Mouse (Mus musculus) embryonic facial prominence, embryonic 11.5 days (tissue): ENCODE measurements around the gene Parvb. TPM values are rescaled to one million over a fixed set of nuclear protein-coding genes. Genes with fewer than 3 reads are reported as not detected.

Source experiments
- ATAC-seq: fragments of 200-750 bp; cut with Nextera tagmentation; replicated peaks from 2 replicates; pipeline ENCODE4 v1.8.0; 2017; ENCODE audit warnings: low read depth; ENCODE audit not compliant: insufficient number of reproducible peaks, low FRiP score, low TSS enrichment
- DNase-seq: peaks from one replicate; pipeline ENCODE4 v3.0.0-alpha.2; 2015; ENCODE audit warnings: low spot score
- H3K27ac ChIP-seq: fragments of 300-500 bp; sonication (generic); replicated peaks from 2 replicates; pipeline ENCODE4 v1.5.1; 2014; ENCODE audit warnings: mild to moderate bottlenecking, low read depth, low read length, control low read depth
- H3K27me3 ChIP-seq: fragments of 300-500 bp; sonication (generic); 2 replicates; pipeline ENCODE4 v1.6.1; 2014; ENCODE audit warnings: mild to moderate bottlenecking, low read length, moderate library complexity, mixed read lengths; ENCODE audit not compliant: control insufficient read depth, insufficient read depth
- H3K36me3 ChIP-seq: fragments of 300-500 bp; sonication (generic); replicated peaks from 2 replicates; pipeline ENCODE4 v1.6.1; 2014; ENCODE audit warnings: low read depth, mild to moderate bottlenecking, low read length, moderate library complexity, mixed read lengths; ENCODE audit not compliant: control insufficient read depth, insufficient read depth
- H3K4me1 ChIP-seq: fragments of 300-500 bp; sonication (generic); 2 replicates; pipeline ENCODE4 v1.6.1; 2014; ENCODE audit warnings: low read length, mixed read lengths; ENCODE audit not compliant: control insufficient read depth, insufficient read depth
- H3K4me2 ChIP-seq: fragments of 300-500 bp; sonication (generic); 2 replicates; pipeline ENCODE4 v1.6.1; 2014; ENCODE audit warnings: low read depth, mild to moderate bottlenecking, control low read depth, low read length, moderate library complexity
- H3K4me3 ChIP-seq: fragments of 300-500 bp; sonication (generic); 2 replicates; pipeline ENCODE4 v1.5.1; 2014; ENCODE audit warnings: low read depth, low read length, control low read depth
- H3K9ac ChIP-seq: fragments of 300-500 bp; sonication (generic); replicated peaks from 2 replicates; pipeline ENCODE4 v1.6.1; 2014; ENCODE audit warnings: mild to moderate bottlenecking, control low read depth, low read length
- H3K9me3 ChIP-seq: fragments of 300-500 bp; sonication (generic); replicated peaks from 2 replicates; pipeline ENCODE4 v1.6.1; 2016; ENCODE audit warnings: mild to moderate bottlenecking, low read length, inconsistent platforms, mixed read lengths; ENCODE audit not compliant: control insufficient read depth
- WGBS: fragments of 180-500 bp; shearing (Covaris S2); extraction: QIAGEN DNeasy Blood & Tissue Kit; methylation state at CpG from one replicate; pipeline ENCODE4 v1.1.7; 2014; 5-methylcytosine and 5-hydroxymethylcytosine counted together
- polyA plus RNA-seq: library from polyadenylated mRNA; unstranded; fragments of >200 nt; fragmentation: Nextera tagmentation; extraction: Ambion mirVana; gene quantifications from 2 replicates; pipeline ENCODE4 v1.2.1, GENCODE M21; 2014

Gene Parvb
- polyA plus RNA-seq, 1 experiment from 2014 or later, result 6.0 TPM

DNA sequence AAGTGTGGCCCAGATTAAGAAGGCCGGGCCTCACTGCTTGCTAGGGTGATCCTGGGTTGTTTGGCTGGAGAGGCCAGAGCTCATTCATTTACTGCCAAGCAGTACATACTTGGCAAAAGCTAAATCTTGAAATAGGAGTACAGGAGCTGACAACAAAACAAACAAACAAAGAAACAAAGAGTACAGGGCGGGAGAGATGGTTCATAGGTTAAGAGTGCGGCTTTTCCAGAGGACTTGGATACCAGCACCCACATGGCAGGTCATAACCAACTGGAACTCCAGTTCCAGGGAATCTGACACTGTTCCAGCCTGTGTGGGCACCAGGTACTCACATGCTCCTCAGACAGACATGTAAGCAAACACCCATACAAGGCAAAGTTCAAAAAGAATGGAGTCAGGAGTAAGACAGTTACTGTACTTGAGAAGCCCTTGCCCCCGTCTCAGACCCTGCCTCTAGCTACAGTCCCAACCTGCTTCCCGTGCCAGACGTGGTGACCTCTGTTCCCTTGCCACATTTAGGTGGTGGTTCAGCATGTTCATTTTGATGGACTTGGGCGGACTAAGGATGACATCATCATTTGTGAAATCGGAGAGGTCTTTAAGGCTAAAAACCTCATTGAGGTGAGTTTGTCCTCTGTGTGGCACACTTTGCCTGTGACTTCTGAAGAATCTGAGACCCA is 35.2 kb upstream of the Parvb start:
- no peak for ATAC-seq
- H3K27me3 ChIP-seq, result no peaks in the 10 kb centered on the region
- no peaks in the 10 kb centered on the region for H3K9me3 ChIP-seq
- H3K27ac ChIP-seq, result no peak overlapping the region
- WGBS, result 81% methylated on average over 8 of the region's 8 CpGs
- H3K4me3 ChIP-seq, result no peak overlapping the region
- 0 out of 2 replicates have a peak, but pooled peaks cover 2% of the 10 kb centered on the region for H3K4me1 ChIP-seq
- no peak overlapping the region for H3K9ac ChIP-seq
- H3K36me3 ChIP-seq, result peaks cover 3% of the 10 kb centered on the region; the same call in 1 of the 2 replicates
- H3K4me2 ChIP-seq, result no peak overlapping the region
- DNase-seq, result no peak

DNA sequence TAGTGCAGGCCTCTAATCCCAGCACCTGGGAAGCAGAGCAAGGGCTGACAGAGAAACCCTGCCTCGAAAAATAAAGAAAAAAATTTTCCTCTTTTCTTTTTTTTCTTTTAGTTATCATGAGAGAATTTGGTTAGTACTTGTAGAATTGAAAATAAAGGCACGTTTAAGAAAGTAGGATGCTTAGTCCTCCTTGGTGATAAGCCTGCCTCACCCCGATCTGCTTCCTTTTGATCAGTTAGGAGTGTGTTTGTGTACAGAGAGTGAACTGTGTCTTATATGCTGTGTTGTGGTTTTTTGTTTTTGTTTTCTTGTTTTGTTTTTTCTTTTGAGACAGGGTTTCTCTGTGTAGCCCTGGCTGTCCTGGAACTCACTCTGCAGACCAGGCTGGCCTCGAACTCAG is 24.5 kb upstream of the Parvb start:
- ATAC-seq (no peak), DNase-seq (no peak)
- no peak overlapping the region for H3K9ac ChIP-seq
- H3K27me3 ChIP-seq, result no peaks in the 10 kb centered on the region
- H3K9me3 ChIP-seq, result no peaks in the 10 kb centered on the region
- peaks cover 11% of the 10 kb centered on the region for H3K36me3 ChIP-seq
- H3K4me3 ChIP-seq, result no peak overlapping the region
- 94% methylated on average over 4 of the region's 4 CpGs for WGBS
- H3K4me2 ChIP-seq, result no peak overlapping the region
- no peaks in the 10 kb centered on the region for H3K4me1 ChIP-seq
- H3K27ac ChIP-seq, result no peak overlapping the region

DNA sequence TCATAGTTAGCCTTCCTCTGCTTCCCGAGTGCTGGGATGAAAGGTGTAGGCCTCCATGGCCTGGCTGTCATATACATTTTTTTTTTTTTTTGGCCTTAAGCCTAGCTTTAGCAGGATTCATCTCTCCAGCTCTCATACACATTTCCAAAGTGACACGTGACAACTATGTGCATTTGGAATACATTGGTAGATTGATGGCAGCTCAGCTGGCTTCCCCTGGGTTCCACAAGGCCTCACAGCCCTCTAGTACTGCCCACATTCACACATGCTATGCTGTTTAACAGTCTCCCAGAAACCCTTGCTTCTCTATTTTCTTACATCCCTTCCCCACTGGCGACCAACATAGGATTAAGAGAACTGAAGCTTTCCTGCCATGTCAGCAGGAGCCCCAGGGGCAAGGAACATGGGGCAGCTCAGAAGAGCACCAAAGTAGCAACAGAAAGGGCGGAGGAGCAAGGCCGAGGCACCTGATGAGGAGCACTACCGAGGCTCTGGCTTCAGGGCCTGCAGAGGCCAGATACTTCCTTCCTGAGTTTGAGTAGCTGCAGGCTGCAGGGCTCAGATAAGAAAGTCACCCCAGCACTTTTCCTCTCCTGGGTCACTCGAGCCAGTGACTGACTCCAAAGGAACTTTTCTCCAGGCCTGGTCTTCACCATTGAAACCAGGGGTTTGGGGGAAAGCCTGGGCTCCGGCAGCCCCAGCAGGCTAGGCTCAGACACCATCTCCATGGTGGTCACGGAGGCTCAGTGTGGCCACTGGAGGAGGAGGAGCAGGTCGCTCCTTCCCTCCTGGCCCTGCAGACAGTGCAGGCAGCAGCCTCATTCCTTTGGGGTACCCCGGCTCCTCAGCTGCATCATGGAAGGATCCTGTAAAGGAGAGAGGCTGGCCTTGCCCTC is 22.1 kb upstream of the Parvb start:
- peaks cover 9% of the 10 kb centered on the region for H3K36me3 ChIP-seq
- H3K4me1 ChIP-seq, result no peaks in the 10 kb centered on the region; the same call in 1 of the 2 replicates
- H3K4me2 ChIP-seq, result no peak overlapping the region
- ATAC-seq (no peak), DNase-seq (no peak)
- no peaks in the 10 kb centered on the region for H3K9me3 ChIP-seq
- H3K4me3 ChIP-seq, result no peak overlapping the region
- H3K9ac ChIP-seq, result no peak overlapping the region
- H3K27me3 ChIP-seq, result no peaks in the 10 kb centered on the region
- 90% methylated on average over 11 of the region's 11 CpGs for WGBS
- H3K27ac ChIP-seq, result no peak overlapping the region

DNA sequence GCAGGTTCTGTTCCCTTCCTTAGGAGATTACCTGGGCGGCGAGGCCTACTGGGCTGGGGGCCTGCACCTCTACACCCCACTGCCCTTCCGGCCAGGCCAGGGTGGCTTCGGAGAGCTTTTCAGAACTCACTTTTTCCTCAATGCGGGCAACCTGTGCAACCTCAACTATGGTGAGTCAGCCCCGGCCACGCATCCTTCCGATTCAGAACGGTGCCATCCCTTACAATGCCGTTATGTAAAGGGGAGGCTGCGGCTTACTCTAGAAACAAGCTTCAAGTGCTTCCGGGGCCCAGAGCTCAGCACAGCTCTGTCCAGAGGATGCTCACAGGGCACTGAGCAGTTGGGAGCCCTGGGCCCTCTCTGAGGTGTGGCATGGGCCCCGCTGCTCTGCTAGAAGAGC is 21.4 kb upstream of the Parvb start:
- Histone ChIP-seq H3K9me3 (no peaks in the 10 kb centered on the region), H3K4me2 (no peak overlapping the region), H3K36me3 (peaks cover 9% of the 10 kb centered on the region), H3K4me1 (no peaks in the 10 kb centered on the region; the same call in 1 of the 2 replicates), H3K4me3 (no peak overlapping the region), H3K27me3 (no peaks in the 10 kb centered on the region), H3K27ac (no peak overlapping the region), H3K9ac (no peak overlapping the region)
- WGBS, result 96% methylated on average over 13 of the region's 13 CpGs
- ATAC-seq (no peak), DNase-seq (no peak)

DNA sequence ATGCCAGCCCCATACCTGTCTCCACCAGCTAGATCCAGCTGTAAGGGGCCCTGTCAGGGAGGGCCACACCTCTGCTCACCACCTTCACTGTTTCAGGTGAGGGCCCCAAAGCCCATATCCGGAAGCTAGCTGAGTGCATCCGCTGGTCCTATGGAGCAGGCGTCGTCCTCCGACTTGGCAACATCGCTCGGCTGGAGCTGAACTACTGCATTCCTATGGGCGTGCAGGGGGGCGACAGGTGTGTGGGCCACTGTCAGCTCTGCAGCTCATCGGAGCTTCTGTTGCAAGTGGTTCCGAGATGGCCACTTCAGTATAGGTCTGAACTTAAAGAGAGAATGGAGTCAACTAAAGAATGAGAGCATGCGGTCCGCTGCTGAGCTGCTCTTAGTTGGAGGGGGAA is 20.9 kb upstream of the Parvb start:
- H3K4me2 ChIP-seq, result no peak overlapping the region
- no peak overlapping the region for H3K4me3 ChIP-seq
- DNase-seq, result no peak
- H3K36me3 ChIP-seq, result peaks cover 9% of the 10 kb centered on the region
- H3K4me1 ChIP-seq, result no peaks in the 10 kb centered on the region; the same call in 1 of the 2 replicates
- no peak overlapping the region for H3K27ac ChIP-seq
- H3K27me3 ChIP-seq, result no peaks in the 10 kb centered on the region
- H3K9ac ChIP-seq, result no peak overlapping the region
- H3K9me3 ChIP-seq, result no peaks in the 10 kb centered on the region
- 92% methylated on average over 13 of the region's 13 CpGs for WGBS
- no peak for ATAC-seq

DNA sequence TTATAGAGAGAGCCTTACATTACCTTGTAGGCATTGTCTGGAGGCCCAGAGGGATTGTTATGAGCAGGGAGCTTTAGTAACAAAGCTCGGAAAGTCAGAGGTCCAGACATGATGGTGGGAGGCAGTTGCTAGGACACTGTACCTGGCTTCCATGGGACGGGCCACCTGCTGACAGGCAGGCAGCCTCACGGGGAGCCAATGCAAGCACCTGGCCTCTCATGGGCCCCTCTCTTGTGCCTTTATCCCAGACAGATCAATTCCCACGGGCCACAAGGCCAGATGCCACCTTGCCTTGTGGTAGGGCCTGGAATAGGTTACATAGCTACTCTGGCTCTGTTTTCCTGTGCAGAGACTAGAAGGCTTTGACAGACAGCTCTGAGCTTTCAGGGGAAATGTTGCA is 20.3 kb upstream of the Parvb start:
- Histone ChIP-seq H3K4me3 (no peak overlapping the region), H3K9ac (no peak overlapping the region), H3K9me3 (no peaks in the 10 kb centered on the region), H3K27me3 (no peaks in the 10 kb centered on the region), H3K27ac (no peak overlapping the region), H3K36me3 (peaks cover 6% of the 10 kb centered on the region), H3K4me2 (no peak overlapping the region), H3K4me1 (peaks cover 5% of the 10 kb centered on the region; the same call in 1 of the 2 replicates)
- DNase-seq, result no peak
- WGBS, result 82% methylated on average over 4 of the region's 4 CpGs
- ATAC-seq, result no peak

DNA sequence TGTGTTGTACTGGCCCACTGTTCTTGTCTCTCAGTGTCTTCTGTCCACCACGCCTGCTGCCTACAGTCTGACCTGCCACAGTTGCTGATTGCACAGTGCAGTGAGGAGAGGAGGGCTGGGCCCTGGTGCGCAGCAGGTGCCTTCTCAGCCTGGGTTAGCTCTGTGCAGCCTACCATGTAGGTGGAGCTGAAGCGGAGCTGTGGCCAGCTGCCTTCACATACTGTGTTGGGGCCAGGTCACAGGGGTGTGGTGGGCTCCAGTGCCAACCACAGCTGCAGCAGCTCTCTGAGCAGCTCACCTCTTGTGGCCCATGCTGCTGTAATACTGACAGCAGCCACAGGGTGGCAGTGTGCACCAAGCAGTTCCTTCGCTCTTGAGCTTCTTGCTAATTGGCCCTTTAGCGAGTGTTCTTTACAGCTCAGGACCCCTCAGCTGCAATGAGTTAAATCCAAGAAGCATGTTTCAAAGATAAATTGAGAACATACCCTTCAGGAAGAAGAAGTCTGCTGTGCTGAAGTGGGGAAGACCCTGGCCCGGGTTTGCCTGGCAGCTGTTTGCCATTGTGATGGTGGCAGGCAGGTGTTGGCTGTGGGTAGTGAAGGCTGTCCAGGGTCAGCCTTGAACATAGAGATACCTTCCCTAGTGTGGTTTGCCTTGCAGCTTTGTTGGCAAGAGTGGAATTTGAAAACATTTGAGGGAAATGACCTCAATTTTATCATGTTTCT is 19.6 kb upstream of the Parvb start:
- no peak overlapping the region for H3K9ac ChIP-seq
- H3K27me3 ChIP-seq, result no peaks in the 10 kb centered on the region
- WGBS, result 44% methylated on average over 6 of the region's 6 CpGs
- H3K4me3 ChIP-seq, result no peak overlapping the region
- H3K4me1 ChIP-seq, result peaks cover 5% of the 10 kb centered on the region; the same call in 1 of the 2 replicates
- peak; percentile 31 for ATAC-seq
- no peak overlapping the region for H3K4me2 ChIP-seq
- peak; percentile 92 for DNase-seq
- no peak overlapping the region for H3K27ac ChIP-seq
- peaks cover 4% of the 10 kb centered on the region for H3K36me3 ChIP-seq
- H3K9me3 ChIP-seq, result no peaks in the 10 kb centered on the region
